Mouse (Mus musculus) liver, embryonic 16.5 days (tissue): Measurements from ENCODE around the gene Cyp4f14. TPM values are rescaled to one million over a fixed set of nuclear protein-coding genes. Genes with fewer than 3 reads are reported as not detected.

Experiments used
- ATAC-seq: fragments of 200-750 bp; cut with Nextera tagmentation; 2 replicates; pipeline ENCODE4 v1.8.0; 2017; ENCODE audit warnings: low read depth, mild to moderate bottlenecking, moderate number of reproducible peaks, moderate library complexity
- H3K27ac ChIP-seq: fragments of 300-500 bp; sonication (generic); 2 replicates; pipeline ENCODE4 v1.5.1; 2014; ENCODE audit warnings: mild to moderate bottlenecking, low read length
- H3K27me3 ChIP-seq: fragments of 300-500 bp; sonication (generic); 2 replicates; pipeline ENCODE4 v1.6.1; 2014; ENCODE audit warnings: low read depth, low read length, mixed read lengths; ENCODE audit not compliant: control insufficient read depth, insufficient read depth
- H3K36me3 ChIP-seq: fragments of 300-500 bp; sonication (generic); 2 replicates; pipeline ENCODE4 v1.6.1; 2014; ENCODE audit warnings: mild to moderate bottlenecking; ENCODE audit not compliant: control insufficient read depth, insufficient read depth
- H3K4me1 ChIP-seq: fragments of 300-500 bp; sonication (generic); 2 replicates; pipeline ENCODE4 v1.6.1; 2014; ENCODE audit warnings: low read depth, low read length, mixed read lengths; ENCODE audit not compliant: control insufficient read depth
- H3K4me2 ChIP-seq: fragments of 300-500 bp; sonication (generic); 2 replicates; pipeline ENCODE4 v1.6.1; 2014; ENCODE audit warnings: low read depth, low read length, mixed read lengths
- H3K4me3 ChIP-seq: fragments of 300-500 bp; sonication (generic); 2 replicates; pipeline ENCODE4 v1.5.1; 2014; ENCODE audit warnings: low read depth, mild to moderate bottlenecking, low read length
- H3K9ac ChIP-seq: fragments of 300-500 bp; sonication (generic); 2 replicates; pipeline ENCODE4 v1.6.1; 2014; ENCODE audit warnings: low read depth, low read length
- H3K9me3 ChIP-seq: fragments of 300-500 bp; sonication (generic); replicated peaks from 2 replicates; pipeline ENCODE4 v1.6.1; 2016; ENCODE audit warnings: low read length; ENCODE audit not compliant: control insufficient read depth
- WGBS: fragments of 180-500 bp; shearing (Covaris S2); extraction: QIAGEN DNeasy Blood & Tissue Kit; methylation state at CpG from one replicate; pipeline ENCODE4 v1.1.7; 2014; ENCODE audit not compliant: insufficient replicate concordance; 5-methylcytosine and 5-hydroxymethylcytosine counted together
- polyA plus RNA-seq: library from polyadenylated mRNA; unstranded; fragments of >200 nt; fragmentation: Nextera tagmentation; extraction: Ambion mirVana; gene quantifications from 2 replicates; pipeline ENCODE4 v1.2.1, GENCODE M21; 2015

The Cyp4f14 gene
- polyA plus RNA-seq, 1 experiment from 2014 or later = not detected

DNA sequence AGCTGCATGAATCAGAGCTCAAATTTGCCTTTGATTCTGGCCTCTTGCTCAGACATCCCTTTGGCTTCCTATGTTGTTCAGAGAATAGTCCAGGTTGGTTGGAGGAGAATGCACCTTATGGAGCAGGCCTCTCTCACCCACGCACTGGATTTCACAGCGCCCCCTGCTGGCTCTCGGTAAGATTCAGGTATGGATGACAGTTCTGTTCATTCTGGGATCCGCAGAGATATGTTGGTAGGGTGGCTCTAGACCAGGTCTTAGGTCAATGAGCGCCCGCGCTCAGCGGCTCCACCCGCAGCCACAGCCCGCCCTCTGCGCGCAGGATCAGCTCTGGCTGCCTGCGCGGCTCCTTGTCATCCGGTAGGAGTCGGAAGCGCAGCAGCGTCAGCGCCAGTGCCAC, 11.9 kb downstream of the Cyp4f14 start:
- no peaks in the 10 kb centered on the region for H3K9me3 ChIP-seq
- H3K27me3 ChIP-seq = no peaks in the 10 kb centered on the region
- ATAC-seq = no peak
- H3K4me1 ChIP-seq = no peaks in the 10 kb centered on the region
- H3K27ac ChIP-seq = no peak overlapping the region
- H3K4me3 ChIP-seq = no peak overlapping the region
- no peak overlapping the region for H3K4me2 ChIP-seq
- no peak overlapping the region for H3K9ac ChIP-seq
- H3K36me3 ChIP-seq = no peaks in the 10 kb centered on the region
- WGBS = 11% methylated on average over 19 of the region's 19 CpGs

DNA sequence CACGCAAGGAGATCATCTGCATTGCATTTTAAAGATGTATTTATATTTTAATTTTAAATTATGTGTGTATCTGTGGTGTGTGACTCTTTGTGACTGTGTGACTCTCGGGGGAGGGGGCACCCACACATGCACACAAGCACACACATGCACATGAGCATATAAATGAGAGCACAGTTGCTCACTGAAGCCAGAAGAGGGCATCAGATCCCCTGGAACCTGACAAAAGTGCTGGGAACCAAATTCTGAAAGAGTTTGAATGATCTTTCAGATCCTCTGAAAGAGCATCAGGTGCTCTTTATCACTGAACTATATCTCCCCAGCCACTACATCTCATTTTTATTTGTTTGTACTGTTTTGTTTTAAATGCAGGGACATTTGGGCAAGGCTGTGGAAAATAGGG, 12.7 kb downstream of the Cyp4f14 start:
- 35% methylated on average over 2 of the region's 2 CpGs for WGBS
- Histone ChIP-seq H3K4me2 (no peak overlapping the region), H3K9ac (no peak overlapping the region), H3K27me3 (no peaks in the 10 kb centered on the region), H3K4me3 (no peak overlapping the region), H3K36me3 (no peaks in the 10 kb centered on the region), H3K9me3 (no peaks in the 10 kb centered on the region), H3K4me1 (no peaks in the 10 kb centered on the region), H3K27ac (no peak overlapping the region)
- no peak for ATAC-seq

DNA sequence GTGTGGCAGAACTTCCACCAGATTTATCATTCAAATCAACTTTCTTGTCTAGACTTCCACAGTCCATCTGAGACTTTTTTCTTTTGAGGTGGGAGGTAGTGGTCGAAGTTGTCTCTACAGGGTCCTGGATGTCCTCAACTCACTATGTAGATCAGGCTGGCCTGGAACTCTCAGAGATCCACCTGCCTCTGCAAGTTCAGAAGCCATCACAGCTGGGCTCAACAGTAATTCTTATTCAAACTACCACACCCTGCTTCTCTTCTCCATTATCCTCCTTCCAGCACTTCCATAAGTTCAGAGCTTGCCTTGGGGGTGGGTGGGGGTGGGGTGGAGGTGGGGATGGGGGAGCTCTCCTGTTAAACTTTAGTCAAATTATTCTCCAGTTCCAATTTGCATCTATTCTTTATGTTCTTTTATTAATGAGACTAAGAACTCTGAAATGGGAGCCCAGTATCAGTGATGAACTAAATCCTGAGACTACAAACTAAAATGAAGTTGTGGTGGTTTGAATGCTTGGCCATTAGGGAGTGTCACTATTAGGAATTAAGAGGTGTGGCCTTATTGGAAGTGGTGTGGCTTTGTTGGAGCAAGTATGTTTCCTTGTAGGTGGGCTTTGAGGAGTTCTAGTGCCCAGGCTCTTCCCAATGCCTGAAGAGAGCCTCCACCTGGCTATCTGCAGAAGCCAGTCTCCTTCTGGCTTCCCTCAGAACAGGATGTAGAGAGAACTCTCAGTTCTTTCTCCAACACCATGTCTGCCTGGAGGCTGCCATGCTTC, 15.2 kb downstream of the Cyp4f14 start:
- no peaks in the 10 kb centered on the region for H3K9me3 ChIP-seq
- H3K9ac ChIP-seq = no peak overlapping the region
- no peak overlapping the region for H3K4me3 ChIP-seq
- no peak for ATAC-seq
- H3K4me1 ChIP-seq = no peaks in the 10 kb centered on the region
- no peaks in the 10 kb centered on the region for H3K36me3 ChIP-seq
- H3K4me2 ChIP-seq = no peak overlapping the region
- H3K27ac ChIP-seq = no peak overlapping the region
- no peaks in the 10 kb centered on the region for H3K27me3 ChIP-seq
- 31% methylated on average over 1 of the region's 1 CpGs for WGBS

DNA sequence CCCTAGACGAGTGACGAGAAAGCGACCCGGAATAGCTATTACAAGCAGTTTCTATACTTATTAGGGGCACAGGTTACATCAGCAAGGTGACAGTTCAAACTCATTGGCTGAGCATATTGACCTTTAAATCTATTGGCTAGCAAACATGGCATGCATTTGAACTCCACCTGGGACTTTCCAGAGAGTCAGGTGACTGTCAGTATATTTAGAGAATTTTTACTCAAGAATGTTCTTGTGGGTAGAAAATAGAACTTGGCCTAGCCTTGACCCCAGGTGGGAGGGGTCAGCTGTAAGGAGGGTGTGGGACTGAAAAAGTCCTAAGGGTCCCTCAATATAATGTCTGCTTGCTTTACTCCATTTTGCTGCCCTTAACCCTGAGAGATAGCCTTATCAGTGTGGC, 21.7 kb downstream of the Cyp4f14 start:
- peaks cover 7% of the 10 kb centered on the region for H3K4me1 ChIP-seq
- 78% methylated on average over 4 of the region's 4 CpGs for WGBS
- H3K9ac ChIP-seq = no peak overlapping the region
- no peaks in the 10 kb centered on the region for H3K9me3 ChIP-seq
- H3K27me3 ChIP-seq = no peaks in the 10 kb centered on the region
- H3K4me3 ChIP-seq = no peak overlapping the region
- no peaks in the 10 kb centered on the region for H3K36me3 ChIP-seq
- no peak for ATAC-seq
- no peak overlapping the region for H3K4me2 ChIP-seq
- H3K27ac ChIP-seq = no peak overlapping the region

DNA sequence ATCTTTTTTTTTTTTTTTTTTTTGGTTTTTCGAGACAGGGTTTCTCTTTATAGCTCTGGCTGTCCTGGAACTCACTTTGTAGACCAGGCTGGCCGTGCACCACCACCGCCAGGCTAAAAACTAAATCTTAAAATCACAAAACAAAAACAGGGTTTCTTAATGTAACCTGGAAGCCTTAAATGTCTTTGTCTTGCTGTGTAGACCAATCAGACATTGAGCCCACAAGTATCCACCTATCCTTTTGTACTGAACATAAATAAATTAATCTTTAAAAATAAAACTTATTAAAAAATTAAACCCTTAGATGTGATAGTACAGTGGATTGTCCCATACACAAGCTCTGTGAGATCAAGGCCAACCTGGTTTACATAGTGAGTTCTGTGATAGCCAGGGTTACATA, 23.2 kb downstream of the Cyp4f14 start:
- no peak for ATAC-seq
- H3K9ac ChIP-seq = no peak overlapping the region
- peaks cover 10% of the 10 kb centered on the region for H3K4me1 ChIP-seq
- H3K36me3 ChIP-seq = no peaks in the 10 kb centered on the region
- no peaks in the 10 kb centered on the region for H3K9me3 ChIP-seq
- H3K4me3 ChIP-seq = no peak overlapping the region
- 70% methylated on average over 3 of the region's 3 CpGs for WGBS
- no peak overlapping the region for H3K4me2 ChIP-seq
- H3K27me3 ChIP-seq = no peaks in the 10 kb centered on the region
- H3K27ac ChIP-seq = no peak overlapping the region

DNA sequence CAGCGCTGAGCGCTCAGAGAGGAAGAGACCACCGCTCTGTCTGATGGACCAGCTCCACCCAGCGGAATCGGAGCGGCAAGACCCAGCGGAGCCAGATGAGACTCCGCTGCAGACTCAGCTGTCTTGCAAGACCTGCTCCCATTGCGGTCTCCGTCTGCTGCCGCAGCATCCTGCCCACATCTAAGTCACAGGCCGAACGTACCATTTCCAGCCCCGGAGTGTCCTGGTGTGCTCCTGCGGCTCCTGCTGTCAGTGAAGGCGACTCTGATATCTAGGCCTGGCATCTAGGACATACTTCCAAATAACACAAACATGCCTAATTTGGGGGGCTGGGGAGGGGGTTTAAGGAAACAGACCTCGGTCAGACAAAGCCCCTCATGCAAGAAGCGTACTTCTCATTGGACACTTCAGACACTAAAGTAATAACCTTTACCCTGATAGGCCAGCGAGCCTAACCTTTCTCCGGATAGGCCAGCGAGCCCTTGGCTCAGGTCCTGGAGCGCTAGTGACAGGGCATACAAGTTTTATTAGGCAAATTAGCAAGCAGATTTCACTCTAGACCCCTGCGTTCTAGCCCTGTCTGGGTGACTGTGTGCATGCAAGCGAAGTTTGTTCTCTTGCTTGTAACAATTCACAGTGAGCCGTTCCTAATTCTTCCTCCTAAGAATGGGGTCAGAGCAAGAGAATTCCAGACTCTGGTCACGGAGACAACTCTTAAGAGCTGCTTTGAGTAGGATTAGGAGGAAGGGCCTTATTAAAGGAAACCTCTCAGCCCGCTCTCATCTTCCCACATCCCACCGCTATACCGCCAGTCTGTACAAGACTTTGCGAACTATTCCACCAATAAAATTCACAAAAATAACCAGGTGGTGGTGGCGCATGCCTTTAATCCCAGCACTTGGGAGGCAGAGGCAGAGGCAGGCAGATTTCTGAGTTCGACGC, 25.6 kb downstream of the Cyp4f14 start, which contains the start of gene Zfp870:
Gene Zfp870 (minus strand): TSS at position 404 of the 942 bp plus-strand sequence.
- Histone ChIP-seq H3K4me3 (peak within 1 kb of the TSS; percentile 73), H3K4me2 (peak within 1 kb of the TSS; percentile 85), H3K4me1 (peaks cover 10% of the 10 kb centered on the region), H3K9ac (peak within 1 kb of the TSS; percentile 77), H3K36me3 (no peaks in the 10 kb centered on the region), H3K9me3 (no peaks in the 10 kb centered on the region), H3K27ac (peak within 1 kb of the TSS; percentile 48), H3K27me3 (no peaks in the 10 kb centered on the region)
- ATAC-seq = peak; percentile 97
- 13% methylated on average over 33 of the region's 33 CpGs for WGBS

DNA sequence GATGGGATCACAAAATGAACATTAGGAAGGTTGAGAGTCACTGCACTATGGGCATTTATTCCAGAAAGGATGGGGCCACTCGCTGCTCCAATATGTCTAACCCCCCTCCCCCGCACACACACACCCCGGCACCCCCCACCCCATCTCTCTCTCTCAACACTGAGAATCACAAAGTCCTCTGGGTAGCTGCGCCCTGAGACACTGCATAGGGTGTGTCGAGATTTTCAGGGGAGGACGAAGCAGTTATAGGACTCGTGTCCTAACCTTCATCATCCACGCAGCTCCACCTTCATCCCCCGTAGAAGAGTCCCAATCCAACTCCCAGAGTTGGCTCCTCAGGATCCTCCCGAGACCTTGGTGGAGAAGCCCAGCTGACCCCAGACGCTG, 26.3 kb downstream of the Cyp4f14 start:
- Histone ChIP-seq H3K4me3 (peak overlapping the region; percentile 73), H3K27me3 (no peaks in the 10 kb centered on the region), H3K36me3 (no peaks in the 10 kb centered on the region), H3K9ac (peak overlapping the region; percentile 77), H3K9me3 (no peaks in the 10 kb centered on the region), H3K4me1 (peaks cover 10% of the 10 kb centered on the region), H3K4me2 (peak overlapping the region; percentile 85), H3K27ac (peak overlapping the region; percentile 6; the same call in 1 of the 2 replicates)
- peak; percentile 14 for ATAC-seq
- WGBS = 4% methylated on average over 11 of the region's 11 CpGs

DNA sequence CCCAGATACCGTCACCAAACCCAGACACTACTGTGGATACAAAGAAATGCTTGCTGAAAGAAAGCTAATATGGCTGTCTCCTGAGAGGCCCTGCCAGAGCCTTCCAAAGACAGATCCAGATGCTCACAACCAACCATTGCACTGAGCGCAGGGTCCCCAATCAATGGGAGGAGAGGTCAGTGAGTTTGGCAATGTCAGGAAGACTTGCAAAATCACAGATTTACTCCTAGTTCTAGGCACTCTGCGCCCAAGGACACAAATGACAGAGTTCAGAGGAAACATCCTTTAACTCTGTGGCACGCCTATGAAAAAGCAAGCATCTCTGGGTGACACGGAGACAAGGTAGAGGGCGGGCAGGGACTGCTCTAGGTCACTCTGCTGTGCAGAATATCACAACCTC, 27.5 kb downstream of the Cyp4f14 start:
- no peaks in the 10 kb centered on the region for H3K27me3 ChIP-seq

More for the DNA sequence above, 27.5 kb downstream of the Cyp4f14 start:
- Histone ChIP-seq H3K9ac (no peak overlapping the region), H3K4me1 (peaks cover 10% of the 10 kb centered on the region), H3K4me3 (no peak overlapping the region), H3K4me2 (no peak overlapping the region), H3K27ac (no peak overlapping the region), H3K9me3 (no peaks in the 10 kb centered on the region), H3K36me3 (no peaks in the 10 kb centered on the region)
- no peak for ATAC-seq
- WGBS = 70% methylated on average over 6 of the region's 6 CpGs
